Mouse (Mus musculus) midbrain, embryonic 16.5 days (tissue): ENCODE results near the gene Omd. TPM values are rescaled to one million over a fixed set of nuclear protein-coding genes. Genes with fewer than 3 reads are reported as not detected.
"Not testable (repeated sequence)": the region's sequence is repeated elsewhere in the genome, so short reads cannot be mapped to it uniquely, and the experiment has no call there.

Experiments
- ATAC-seq: fragments of 200-750 bp; cut with Nextera tagmentation; 2 replicates; pipeline ENCODE4 v1.8.0; 2017; ENCODE audit warnings: moderate TSS enrichment
- H3K27ac ChIP-seq: fragments of 300-500 bp; sonication (generic); 2 replicates; pipeline ENCODE4 v1.5.1; 2014; ENCODE audit warnings: mild to moderate bottlenecking, low read length, mixed read lengths
- H3K27me3 ChIP-seq: fragments of 300-500 bp; sonication (generic); 2 replicates; pipeline ENCODE4 v1.6.1; 2014; ENCODE audit warnings: low read depth, low read length, mixed read lengths; ENCODE audit not compliant: control insufficient read depth, insufficient read depth
- H3K36me3 ChIP-seq: fragments of 300-500 bp; sonication (generic); 2 replicates; pipeline ENCODE4 v1.6.1; 2014; ENCODE audit warnings: mild to moderate bottlenecking, low read length, moderate library complexity, mixed read lengths; ENCODE audit not compliant: control insufficient read depth, insufficient read depth
- H3K4me1 ChIP-seq: fragments of 300-500 bp; sonication (generic); 2 replicates; pipeline ENCODE4 v1.6.1; 2014; ENCODE audit warnings: mild to moderate bottlenecking, low read length, mixed read lengths; ENCODE audit not compliant: control insufficient read depth, insufficient read depth
- H3K4me2 ChIP-seq: fragments of 300-500 bp; sonication (generic); 2 replicates; pipeline ENCODE4 v1.6.1; 2014; ENCODE audit warnings: mild to moderate bottlenecking, low read length, mixed read lengths
- H3K4me3 ChIP-seq: fragments of 300-500 bp; sonication (generic); 2 replicates; pipeline ENCODE4 v1.5.1; 2014; ENCODE audit warnings: low read depth, mild to moderate bottlenecking, low read length, moderate library complexity, mixed read lengths
- H3K9ac ChIP-seq: fragments of 300-500 bp; sonication (generic); 2 replicates; pipeline ENCODE4 v1.6.1; 2014; ENCODE audit warnings: low read depth, low read length, mixed read lengths
- H3K9me3 ChIP-seq: fragments of 300-500 bp; sonication (generic); replicated peaks from 2 replicates; pipeline ENCODE4 v1.6.1; 2014; ENCODE audit warnings: mild to moderate bottlenecking, low read length, mixed read lengths; ENCODE audit not compliant: control insufficient read depth, poor library complexity, severe bottlenecking
- WGBS: fragments of 180-500 bp; shearing (Covaris S2); extraction: QIAGEN DNeasy Blood & Tissue Kit; methylation state at CpG from one replicate; pipeline ENCODE4 v1.1.7; 2014; 5-methylcytosine and 5-hydroxymethylcytosine counted together
- polyA plus RNA-seq: library from polyadenylated mRNA; unstranded; fragments of >200 nt; fragmentation: Nextera tagmentation; extraction: Ambion mirVana; gene quantifications from 2 replicates; pipeline ENCODE4 v1.2.1, GENCODE M21; 2015

Omd gene
- polyA plus RNA-seq, 1 experiment from 2014 or later = 0.72 TPM

- ATAC-seq = no peak
- H3K27ac ChIP-seq = no peak overlapping the region
- H3K9ac ChIP-seq = no peak overlapping the region
- WGBS = 96% methylated on average over 6 of the region's 6 CpGs
- H3K4me2 ChIP-seq = no peak overlapping the region
- H3K4me1 ChIP-seq = no peaks in the 10 kb centered on the region
- no peaks in the 10 kb centered on the region for H3K27me3 ChIP-seq
- H3K36me3 ChIP-seq = no peaks in the 10 kb centered on the region
- H3K4me3 ChIP-seq = no peak overlapping the region
- H3K9me3 ChIP-seq = no peaks in the 10 kb centered on the region
These were observed 3.8 kb downstream of the Omd start for GRCm38 (mm10) chr13:49586062-49586461.

GRCm38 (mm10) chr13:49602541-49602940, 20.3 kb downstream of the Omd start:
- not testable (repeated sequence) for H3K4me1 ChIP-seq, H3K27me3 ChIP-seq, H3K4me3 ChIP-seq, H3K36me3 ChIP-seq, H3K4me2 ChIP-seq, H3K9ac ChIP-seq, ATAC-seq, H3K27ac ChIP-seq, H3K9me3 ChIP-seq
- WGBS = 25% methylated on average over 2 of the region's 2 CpGs

- H3K9me3 ChIP-seq = no peaks in the 10 kb centered on the region
- no peak overlapping the region for H3K9ac ChIP-seq
- H3K36me3 ChIP-seq = no peaks in the 10 kb centered on the region
- ATAC-seq = no peak
- no peak overlapping the region for H3K4me3 ChIP-seq
- no peaks in the 10 kb centered on the region for H3K4me1 ChIP-seq
- no peaks in the 10 kb centered on the region for H3K27me3 ChIP-seq
- H3K4me2 ChIP-seq = no peak overlapping the region
- no peak overlapping the region for H3K27ac ChIP-seq
These were observed 21.3 kb downstream of the Omd start for GRCm38 (mm10) chr13:49603603-49604002.

- H3K4me1 ChIP-seq = no peaks in the 10 kb centered on the region
- no peaks in the 10 kb centered on the region for H3K27me3 ChIP-seq
- H3K9ac ChIP-seq = no peak within 1 kb of the TSS
- H3K4me3 ChIP-seq = no peak within 1 kb of the TSS
- no peak within 1 kb of the TSS for H3K4me2 ChIP-seq
- no peak within 1 kb of the TSS for H3K27ac ChIP-seq
- 59% methylated on average over 4 of the region's 4 CpGs for whole genome bisulfite sequencing
- H3K36me3 ChIP-seq = no peaks in the 10 kb centered on the region
- H3K9me3 ChIP-seq = no peaks in the 10 kb centered on the region
- ATAC-seq = no peak
These were observed 25.5 kb downstream of the Omd start, which contains the start of gene Ogn for GRCm38 (mm10) chr13:49607714-49608113. Gene Ogn, plus strand, starts transcription at chr13:49608046.

GRCm38 (mm10) chr13:49608589-49609322, 26.5 kb downstream of the Omd start:
- no peak overlapping the region for H3K27ac ChIP-seq
- 77% methylated on average over 4 of the region's 4 CpGs for WGBS
- H3K4me1 ChIP-seq = no peaks in the 10 kb centered on the region
- H3K27me3 ChIP-seq = no peaks in the 10 kb centered on the region
- ATAC-seq = no peak
- no peaks in the 10 kb centered on the region for H3K9me3 ChIP-seq
- H3K4me2 ChIP-seq = no peak overlapping the region
- no peaks in the 10 kb centered on the region for H3K36me3 ChIP-seq
- no peak overlapping the region for H3K9ac ChIP-seq
- no peak overlapping the region for H3K4me3 ChIP-seq

GRCm38 (mm10) chr13:49617021-49617420, 34.8 kb downstream of the Omd start:
- 96% methylated on average over 3 of the region's 3 CpGs for WGBS

GRCm38 (mm10) chr13:49618365-49618764, 36.1 kb downstream of the Omd start:
- no peaks in the 10 kb centered on the region for H3K9me3 ChIP-seq
- H3K36me3 ChIP-seq = no peaks in the 10 kb centered on the region
- no peaks in the 10 kb centered on the region for H3K27me3 ChIP-seq
- no peak overlapping the region for H3K4me3 ChIP-seq
- no peak overlapping the region for H3K4me2 ChIP-seq
- H3K4me1 ChIP-seq = no peaks in the 10 kb centered on the region
- H3K27ac ChIP-seq = no peak overlapping the region
- H3K9ac ChIP-seq = no peak overlapping the region
- no peak for ATAC-seq

More at GRCm38 (mm10) chr13:49617021-49617420, 34.8 kb downstream of the Omd start:
- Histone ChIP-seq H3K4me3 (no peak overlapping the region), H3K4me2 (no peak overlapping the region), H3K27me3 (no peaks in the 10 kb centered on the region), H3K9ac (no peak overlapping the region), H3K4me1 (no peaks in the 10 kb centered on the region), H3K9me3 (no peaks in the 10 kb centered on the region), H3K36me3 (no peaks in the 10 kb centered on the region), H3K27ac (no peak overlapping the region)
- no peak for ATAC-seq

- Histone ChIP-seq H3K4me3 (no peak overlapping the region), H3K36me3 (no peaks in the 10 kb centered on the region), H3K4me1 (no peaks in the 10 kb centered on the region), H3K27me3 (no peaks in the 10 kb centered on the region), H3K9me3 (no peaks in the 10 kb centered on the region), H3K9ac (no peak overlapping the region), H3K4me2 (no peak overlapping the region), H3K27ac (no peak overlapping the region)
- ATAC-seq = no peak
- WGBS = 98% methylated on average over 1 of the region's 1 CpGs
These were observed 41.0 kb downstream of the Omd start for GRCm38 (mm10) chr13:49623216-49623615.

- Histone ChIP-seq H3K4me3 (no peak overlapping the region), H3K27ac (no peak overlapping the region), H3K36me3 (no peaks in the 10 kb centered on the region), H3K9me3 (no peaks in the 10 kb centered on the region), H3K4me2 (no peak overlapping the region), H3K4me1 (no peaks in the 10 kb centered on the region), H3K27me3 (no peaks in the 10 kb centered on the region), H3K9ac (no peak overlapping the region)
- ATAC-seq = no peak
These were observed 45.9 kb downstream of the Omd start for GRCm38 (mm10) chr13:49628167-49628566.
